Mouse (Mus musculus) brain, adult 10 weeks (tissue): ENCODE measurements around the gene Dctpp1. TPM values are rescaled to one million over a fixed set of nuclear protein-coding genes. Genes with fewer than 3 reads are reported as not detected.

ENCODE experiments used
- polyA plus RNA-seq: library from polyadenylated mRNA; stranded (reverse); fragments of 350-450 nt; fragmentation: Illumina TruSeq; extraction: RNeasy Lipid Tissue Mini Kit (QIAGEN cat#74804); gene quantifications from one replicate; pipeline ENCODE4 v1.2.3, GENCODE M21; 2015; ENCODE audit warnings: low read depth, low replicate concordance

The Dctpp1 gene
- 44.7 TPM for polyA plus RNA-seq

GRCm38 (mm10) chr7:127260309-127261111 is at the start of gene Dctpp1:
TSS of gene Dctpp1 (minus strand) at chr7:127260709.

GRCm38 (mm10) chr7:127296098-127296497 is 35.6 kb upstream of the Dctpp1 start, which contains the start of gene Itgal:
TSS of gene Itgal (plus strand) at chr7:127296260.

GRCm38 (mm10) chr7:127273925-127274789 is 13.6 kb upstream of the Dctpp1 start, which contains the start of gene Sephs2:
TSS of gene Sephs2 (minus strand) at chr7:127274055.

DNA sequence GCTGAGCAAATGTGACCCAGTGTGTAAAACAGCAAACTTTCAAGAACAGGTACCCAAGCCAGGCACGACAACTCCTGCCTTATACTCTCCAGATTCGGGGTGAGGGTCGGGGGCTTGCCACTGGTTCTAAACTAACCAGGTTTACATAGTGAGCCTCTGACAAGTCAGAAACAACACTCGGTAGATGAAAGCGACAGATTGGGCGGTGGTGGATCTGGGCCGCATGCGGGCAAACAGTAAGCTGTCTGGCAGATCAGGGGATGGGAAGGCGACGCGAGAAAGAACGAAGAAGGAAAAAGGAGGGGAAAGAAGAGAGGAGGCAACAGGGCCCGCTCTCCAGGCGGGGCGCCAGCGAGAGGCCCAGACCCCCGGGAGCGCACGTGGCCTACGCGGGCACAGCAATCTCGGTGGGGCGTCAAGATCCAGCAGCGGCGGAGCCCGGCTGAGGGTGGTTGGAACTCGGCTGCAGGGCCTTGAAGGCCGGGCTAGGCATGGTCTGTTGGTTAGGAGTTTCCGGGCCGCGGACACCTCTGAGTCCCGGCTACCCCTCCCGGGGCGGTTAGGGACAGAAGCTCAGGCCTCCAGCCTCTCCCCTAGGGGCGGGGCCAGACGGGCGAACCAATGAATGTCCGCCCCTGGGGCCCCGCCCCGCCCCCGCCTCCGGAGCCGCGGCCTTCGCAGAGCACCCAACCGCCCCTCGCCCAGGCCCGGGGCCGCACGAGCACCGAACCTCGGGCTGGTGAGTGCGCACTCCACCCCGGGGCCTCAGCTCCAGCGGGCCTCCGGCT is 16.4 kb downstream of the Dctpp1 start, which contains the start of gene Zfp771:
Gene Zfp771 (plus strand): TSS at position 405 of the 788 bp plus-strand sequence.

DNA sequence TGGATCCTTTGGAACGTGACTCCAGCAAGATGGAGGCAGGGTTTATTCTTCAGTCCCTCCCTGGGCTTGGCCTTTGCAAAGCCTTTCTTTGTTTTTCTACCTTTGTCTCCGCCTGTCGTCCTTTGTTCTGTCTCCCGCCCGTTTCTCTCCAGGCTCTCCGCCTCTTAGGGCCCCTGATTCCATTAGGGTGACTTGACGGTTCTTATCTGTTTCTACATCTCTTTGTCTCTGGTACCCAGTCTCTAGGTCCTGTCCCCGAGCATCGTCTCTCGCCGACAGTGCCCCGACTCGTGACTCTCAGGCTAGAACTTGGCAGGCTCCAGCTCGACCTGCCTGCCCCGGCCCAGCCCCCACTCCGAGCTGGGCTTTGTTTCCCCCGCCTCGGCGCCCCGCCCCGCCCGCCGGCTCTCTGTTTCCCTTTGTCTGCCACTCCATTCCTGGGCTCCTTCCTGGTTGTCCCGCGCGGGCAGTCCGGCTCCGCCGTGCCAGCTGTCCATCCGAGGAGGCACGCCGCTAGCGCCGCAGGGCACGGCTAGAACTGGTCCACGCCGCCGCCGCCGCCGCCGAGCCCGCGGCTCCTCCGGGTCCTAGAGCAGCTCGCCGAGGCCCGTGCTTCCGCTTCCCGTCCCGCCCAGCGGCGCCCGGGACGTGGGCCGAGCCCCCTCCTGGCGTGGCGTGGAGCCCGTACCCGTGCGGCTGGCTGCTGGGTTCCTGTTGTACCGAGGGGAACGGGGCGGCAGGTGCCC is 27.7 kb downstream of the Dctpp1 start, which contains the start of the genes Zfp553 and Sept1:
Gene Zfp553 (plus strand): TSS at position 440 of the 746 bp plus-strand sequence.
Gene Sept1 (minus strand): TSS at position 509 of the 746 bp plus-strand sequence.

DNA sequence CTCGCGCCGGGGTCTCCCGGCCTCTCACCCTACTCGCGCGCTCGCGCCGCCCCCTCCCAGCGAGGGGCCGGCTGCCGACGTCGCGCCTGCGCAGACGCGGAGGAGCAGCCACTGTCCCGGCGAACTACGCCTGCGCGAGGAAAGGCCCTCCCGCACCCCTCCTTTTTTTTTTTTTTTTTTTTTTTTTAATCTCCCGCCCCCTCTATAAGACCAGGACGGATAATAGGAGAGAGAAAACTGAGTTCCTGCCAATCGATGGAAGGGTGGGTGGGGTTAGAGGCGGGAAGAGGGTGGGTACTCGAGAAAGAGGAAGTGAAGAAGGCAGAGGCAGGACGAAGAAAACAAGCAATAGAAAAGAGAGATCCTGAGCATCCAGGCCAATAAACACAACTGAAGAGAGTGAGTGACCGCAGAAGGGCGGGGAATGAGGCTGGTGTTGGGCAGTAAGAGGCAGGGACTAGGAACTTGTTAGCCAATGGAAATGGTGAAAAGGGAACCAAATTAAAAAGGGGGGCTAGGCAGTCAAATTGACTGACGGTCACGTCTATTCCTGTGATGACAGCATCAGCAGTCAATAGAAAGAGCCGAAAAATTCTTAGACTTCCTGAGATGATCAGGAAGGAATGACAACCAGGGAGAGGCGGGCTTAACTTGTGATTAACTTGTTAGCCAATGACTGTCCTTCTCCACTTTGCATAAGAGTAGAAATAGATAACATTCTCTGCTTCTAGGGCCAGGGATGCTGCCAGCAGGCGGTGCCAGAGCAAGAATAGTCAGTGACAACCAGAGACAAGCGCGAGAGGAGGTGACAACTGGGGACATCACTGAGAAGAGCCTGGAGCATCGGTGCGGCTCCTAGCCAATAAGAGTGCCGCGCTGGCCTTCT is 51.7 kb downstream of the Dctpp1 start, which contains the start of gene Mylpf:
Gene Mylpf (plus strand): TSS at position 338 of the 886 bp plus-strand sequence.

GRCm38 (mm10) chr7:127208295-127208552 is 52.3 kb downstream of the Dctpp1 start, which contains the start of gene Tbc1d10b:
TSS of gene Tbc1d10b (minus strand) at chr7:127208468.

Other genes with a start within 250 kb of the Dctpp1 start
- 4.3 TPM for gene Mvp, start 246.1 kb downstream of the Dctpp1 start, polyA plus RNA-seq
- gene Pagr1b, start 244.2 kb downstream of the Dctpp1 start, polyA plus RNA-seq, result not detected
- 21.8 TPM for gene Pagr1a, start 243.4 kb downstream of the Dctpp1 start, polyA plus RNA-seq
- gene Gm42742, start 239.6 kb downstream of the Dctpp1 start, polyA plus RNA-seq, result 57.4 TPM
- gene Prrt2, start 239.5 kb downstream of the Dctpp1 start, polyA plus RNA-seq, result 205 TPM
- gene Maz, start 233.7 kb downstream of the Dctpp1 start, polyA plus RNA-seq, result 137 TPM
- gene Kif22, start 218.2 kb downstream of the Dctpp1 start, polyA plus RNA-seq, result 8.7 TPM
- not detected for gene Zg16, start 173.4 kb downstream of the Dctpp1 start, polyA plus RNA-seq
- 2.3 TPM for gene AI467606, start 169.3 kb downstream of the Dctpp1 start, polyA plus RNA-seq
- gene Qprt, start 138.5 kb downstream of the Dctpp1 start, polyA plus RNA-seq, result 0.36 TPM
- 0.21 TPM for gene Spn, start 122.9 kb downstream of the Dctpp1 start, polyA plus RNA-seq
- 74.5 TPM for gene Cd2bp2, start 64.7 kb downstream of the Dctpp1 start, polyA plus RNA-seq
- 53.6 TPM for gene Tbc1d10b, start 52.2 kb downstream of the Dctpp1 start, polyA plus RNA-seq
- 5.3 TPM for gene Mylpf, start 51.8 kb downstream of the Dctpp1 start, polyA plus RNA-seq
- 14.3 TPM for gene Zfp553, start 27.6 kb downstream of the Dctpp1 start, polyA plus RNA-seq
- gene Sept1, start 27.6 kb downstream of the Dctpp1 start, polyA plus RNA-seq, result 6.4 TPM
- gene Zfp771, start 16.4 kb downstream of the Dctpp1 start, polyA plus RNA-seq, result 23.6 TPM
- 35.9 TPM for gene Sephs2, start 13.3 kb upstream of the Dctpp1 start, polyA plus RNA-seq
- gene Itgal, start 35.6 kb upstream of the Dctpp1 start, polyA plus RNA-seq, result 0.46 TPM
- 11.7 TPM for gene Zfp768, start 84.9 kb upstream of the Dctpp1 start, polyA plus RNA-seq
- 5.3 TPM for gene Zfp747, start 115.3 kb upstream of the Dctpp1 start, polyA plus RNA-seq
- 2.3 TPM for gene 9130019O22Rik, start 126.5 kb upstream of the Dctpp1 start, polyA plus RNA-seq
- gene E430018J23Rik, start 132.9 kb upstream of the Dctpp1 start, polyA plus RNA-seq, result 5.9 TPM
- gene Zfp764, start 146.1 kb upstream of the Dctpp1 start, polyA plus RNA-seq, result 5.1 TPM
- 20.0 TPM for gene Zfp688, start 161.4 kb upstream of the Dctpp1 start, polyA plus RNA-seq
- gene Zfp689, start 188.4 kb upstream of the Dctpp1 start, polyA plus RNA-seq, result 4.0 TPM
- 26.1 TPM for gene Prr14, start 198.9 kb upstream of the Dctpp1 start, polyA plus RNA-seq
- 44.8 TPM for gene Fbrs, start 218.5 kb upstream of the Dctpp1 start, polyA plus RNA-seq